Mouse (Mus musculus): ENCODE data around the gene Fcer1g.

Gene Fcer1g

DNA sequence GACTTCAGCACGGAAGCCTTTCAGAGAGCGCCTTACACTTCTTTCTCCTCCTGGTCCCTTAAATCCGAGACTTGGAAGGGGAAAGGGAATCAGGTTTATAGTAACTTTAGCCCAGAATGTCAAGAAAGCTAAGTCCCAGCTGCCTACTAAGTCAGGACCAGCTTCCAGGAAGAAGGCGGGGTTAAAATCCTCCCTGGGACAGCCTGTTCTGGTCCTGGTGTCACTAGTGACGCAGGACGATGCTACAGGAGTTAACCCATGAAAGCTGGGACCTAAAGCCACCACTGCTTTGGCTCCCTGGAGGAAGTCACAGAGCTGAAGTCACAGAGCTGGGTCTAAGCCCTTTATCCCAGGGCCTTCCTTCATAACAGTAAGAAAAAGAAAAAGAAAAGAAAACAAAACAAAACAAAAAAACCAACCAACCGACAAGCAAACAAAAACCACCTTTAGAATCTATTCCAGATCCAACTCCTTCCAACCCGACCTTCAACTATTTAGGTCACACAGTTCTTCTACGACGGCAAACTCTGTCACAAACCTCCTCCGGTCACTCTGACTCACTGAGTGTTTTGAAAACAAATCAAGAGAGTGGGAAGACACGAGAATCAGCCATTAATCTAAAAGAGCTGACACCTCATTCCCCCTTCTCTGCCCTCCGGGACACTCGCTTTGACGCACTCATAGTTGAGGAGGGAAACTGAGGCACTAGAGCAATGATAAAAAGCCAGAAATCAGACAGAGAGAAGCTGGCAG is 6.0 kb upstream of the Fcer1g start:
- peak; percentile 82 for DNase-seq

DNA sequence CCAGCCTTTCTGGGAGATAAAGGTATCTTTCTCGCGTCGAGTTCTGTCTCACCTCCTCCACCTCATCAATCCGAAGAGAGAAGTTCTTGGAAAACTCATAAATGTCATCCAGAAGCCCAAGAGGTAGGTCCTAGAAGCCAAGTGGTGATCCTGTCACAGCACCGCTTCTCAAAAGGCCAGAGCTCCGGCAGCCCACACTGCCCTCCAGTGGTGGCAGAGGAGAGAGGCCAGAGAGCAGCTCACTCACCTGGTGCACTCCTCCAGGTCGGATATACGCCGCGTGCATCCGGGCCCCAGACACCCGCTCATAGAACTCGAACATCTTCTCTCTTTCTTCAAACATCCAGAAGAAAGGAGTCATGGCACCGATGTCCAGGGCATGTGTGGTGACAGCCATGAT is 4.3 kb upstream of the Fcer1g start:
- DNase-seq: peak; percentile 73

DNA sequence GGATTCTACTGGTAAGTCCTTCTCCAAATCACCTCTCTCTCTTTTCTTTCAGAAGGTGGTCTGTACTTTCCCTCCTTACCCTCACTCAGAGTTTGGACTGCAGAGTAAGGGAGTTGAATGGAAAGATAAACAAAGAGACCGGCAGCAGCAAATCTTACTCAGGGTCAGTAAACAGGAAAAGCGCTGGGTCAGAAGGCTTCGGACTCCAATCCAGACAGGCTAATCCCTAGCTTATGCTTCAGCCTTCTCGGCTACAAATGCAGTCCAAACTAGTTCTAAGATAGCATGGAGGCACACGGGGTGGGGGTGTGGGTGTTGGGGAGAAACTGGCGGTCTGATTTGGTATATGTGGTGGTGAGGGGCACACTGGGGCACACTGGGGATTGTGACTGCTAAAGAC is 3.3 kb upstream of the Fcer1g start:
- DNase-seq: peak; percentile 44

DNA sequence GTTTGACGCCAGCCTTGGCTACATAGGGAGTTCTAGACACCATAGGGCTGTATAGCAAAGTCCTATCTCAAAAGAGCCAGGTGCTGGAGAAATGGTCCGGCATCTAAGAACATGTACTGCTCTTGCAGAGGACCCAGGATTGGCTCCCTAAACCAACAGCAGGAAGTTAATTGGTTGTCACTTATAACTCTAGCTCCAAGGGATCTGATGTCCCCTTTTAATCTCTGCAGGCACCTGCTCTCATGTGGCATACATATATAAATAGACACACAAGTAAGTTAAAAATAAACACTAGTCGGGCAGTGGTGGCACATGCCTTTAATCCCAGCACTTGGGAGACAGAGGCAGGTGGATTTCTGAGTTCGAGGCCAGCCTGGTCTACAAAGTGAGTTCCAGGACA is 1.6 kb upstream of the Fcer1g start:
- DNase-seq: no peak

DNA sequence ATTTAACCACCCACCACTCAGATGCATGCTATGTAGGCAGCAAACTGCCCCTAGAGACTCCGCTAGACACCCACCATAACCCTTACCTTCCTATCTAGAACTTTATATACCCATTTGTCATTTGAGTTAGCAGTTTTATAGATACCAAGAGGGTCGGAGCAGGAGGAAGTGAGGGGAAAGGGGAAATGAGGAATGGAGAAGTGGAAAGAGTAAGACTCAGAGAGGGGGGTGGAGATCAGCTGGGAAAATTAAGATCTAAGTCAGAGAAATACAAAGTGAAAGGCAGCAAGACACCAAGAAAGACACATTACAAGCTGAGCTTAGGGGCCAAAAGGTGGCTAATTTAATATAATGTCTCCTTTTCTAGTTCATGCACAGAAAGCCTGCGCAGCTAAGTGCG is 373 bp upstream of the Fcer1g start:
- no peak for DNase-seq

DNA sequence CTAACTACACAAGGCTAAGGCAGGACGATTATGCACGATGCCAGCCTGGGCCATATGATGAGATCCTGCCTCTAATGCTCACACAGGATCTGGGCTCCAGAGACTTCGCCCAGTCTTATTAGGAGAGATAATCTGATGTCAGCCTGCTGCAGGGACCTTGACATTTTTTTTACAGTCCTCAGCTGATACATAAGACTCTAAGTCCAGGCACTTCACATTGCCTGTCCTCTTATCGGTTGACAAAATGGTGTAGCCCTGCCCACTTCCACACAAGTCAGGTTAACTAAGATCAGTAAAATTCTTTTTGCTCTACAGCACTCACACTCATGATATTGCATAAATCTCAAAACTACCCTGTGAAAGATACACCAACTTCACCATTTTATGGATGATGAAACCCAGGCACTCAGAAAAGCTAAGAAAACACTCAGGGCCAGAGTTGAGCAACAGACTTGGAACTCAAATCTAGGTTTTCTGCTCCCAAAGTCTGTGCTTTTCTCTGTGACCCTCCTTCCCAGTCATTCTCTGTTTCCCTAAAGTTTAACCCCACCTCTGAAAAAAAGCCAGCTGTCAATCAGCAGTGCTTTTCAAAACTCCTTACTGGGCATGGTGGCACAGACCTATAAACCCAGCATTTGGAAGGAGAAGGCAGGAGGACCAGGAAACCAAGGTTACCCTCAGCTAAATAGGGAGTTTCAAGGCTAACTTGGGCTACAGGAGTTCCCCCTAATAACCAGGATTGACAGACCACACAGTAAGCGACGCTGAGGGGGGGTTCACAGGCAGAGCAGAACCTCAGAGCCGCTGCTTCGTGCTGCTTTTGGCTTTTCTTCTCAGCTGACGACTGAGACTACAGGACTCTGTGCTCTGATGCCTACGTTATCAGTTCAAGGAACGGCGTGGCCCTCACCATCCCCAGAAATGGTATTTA is 1.1 kb downstream of the Fcer1g start:
- no peak for DNase-seq

DNA sequence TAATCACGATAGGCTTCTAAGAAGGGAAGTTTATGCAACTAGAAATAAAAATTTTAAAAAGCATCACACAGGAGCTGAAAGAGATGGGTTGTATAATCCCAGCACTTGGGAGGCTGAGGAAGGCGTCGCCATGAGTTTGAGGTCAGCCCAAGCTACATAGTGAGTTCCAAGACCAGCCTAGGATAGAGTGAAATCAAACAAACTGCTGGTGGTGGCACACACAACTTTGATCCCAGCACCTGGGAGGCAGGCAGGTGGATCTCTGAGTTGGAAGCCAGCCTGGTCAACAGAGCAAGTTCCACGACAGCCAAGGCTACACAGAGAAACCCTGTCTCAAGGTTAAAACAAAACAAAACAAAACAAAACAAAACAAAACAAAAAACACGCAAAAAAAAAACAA is 1.8 kb downstream of the Fcer1g start:
- DNase-seq: no peak

DNA sequence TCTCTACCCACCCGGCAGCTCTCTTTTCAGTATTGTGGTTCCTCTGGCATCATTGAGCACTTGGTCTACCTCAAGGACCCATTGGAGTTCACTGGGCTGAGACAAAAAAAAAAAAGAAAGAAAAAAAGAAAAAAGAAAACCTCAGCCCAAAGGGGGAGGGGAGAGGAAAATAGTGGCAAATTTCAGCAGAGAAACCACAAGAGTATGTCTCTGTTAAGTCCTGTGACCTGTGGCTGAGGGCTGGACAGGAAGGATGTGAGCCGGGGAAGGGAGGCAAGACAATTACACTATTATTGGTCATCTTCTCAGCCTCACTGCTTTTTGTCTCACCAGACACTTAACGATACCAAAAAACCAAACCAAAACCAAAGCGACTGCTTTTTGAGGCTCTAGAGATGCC is 2.3 kb downstream of the Fcer1g start:
- no peak for DNase-seq

DNA sequence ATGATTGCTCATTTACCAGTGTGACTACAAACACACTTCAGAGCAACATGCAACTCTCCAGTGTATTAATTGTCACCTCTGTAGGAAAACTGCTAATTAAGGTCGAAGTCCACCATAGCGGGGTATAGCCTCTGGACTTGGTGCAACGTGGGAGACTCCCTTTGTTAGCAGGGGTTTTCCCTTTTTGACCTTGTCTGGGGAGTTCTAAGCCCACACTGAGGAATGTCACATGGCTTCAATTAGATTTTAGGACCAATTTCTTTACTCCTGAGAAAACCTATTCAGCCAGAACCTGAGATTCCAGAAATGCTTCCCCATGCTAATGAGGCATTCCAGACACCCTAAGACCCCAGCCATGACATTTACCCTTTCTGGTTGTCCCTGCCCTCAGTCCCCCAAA is 4.0 kb downstream of the Fcer1g start:
- no peak for DNase-seq

DNA sequence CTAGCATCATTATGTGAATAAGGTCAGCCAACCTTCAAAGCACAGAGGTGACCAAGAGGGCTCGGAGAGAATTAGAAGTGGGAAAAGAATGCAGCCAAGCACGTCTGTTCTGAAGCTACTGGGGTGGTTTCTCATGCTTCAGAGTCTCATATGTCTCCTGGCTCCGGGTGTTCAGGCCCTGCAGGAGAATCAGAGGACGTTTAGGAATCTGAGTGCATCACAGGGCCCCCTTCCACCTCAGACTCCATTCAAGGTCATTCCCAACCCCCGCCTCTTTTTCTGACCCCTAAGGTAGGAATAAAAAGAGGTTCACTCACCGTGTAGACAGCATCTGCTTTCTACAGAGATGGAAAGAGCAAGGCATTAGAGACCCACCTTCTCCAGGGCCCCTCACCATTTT is 4.4 kb downstream of the Fcer1g start:
- no peak for DNase-seq

DNA sequence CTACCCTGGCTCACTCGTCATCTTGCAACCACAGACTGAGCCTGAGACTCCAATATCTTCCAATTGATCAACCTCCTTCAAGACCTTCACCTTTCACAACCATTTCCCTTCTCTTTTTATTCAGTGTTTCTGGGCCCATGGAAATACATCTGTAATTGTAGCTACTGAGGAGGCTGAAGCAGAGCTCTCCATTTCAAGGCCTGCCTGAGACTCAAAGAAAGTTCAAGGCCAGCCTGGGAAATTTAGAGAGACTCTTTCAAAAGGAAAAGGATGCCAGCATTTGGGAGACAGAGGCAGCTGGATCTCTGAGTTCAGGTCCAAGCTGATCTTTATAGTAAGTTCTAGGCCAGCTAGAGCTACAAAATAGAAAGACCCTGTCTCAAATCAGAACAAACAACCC is 6.3 kb downstream of the Fcer1g start:
- no peak for DNase-seq

DNA sequence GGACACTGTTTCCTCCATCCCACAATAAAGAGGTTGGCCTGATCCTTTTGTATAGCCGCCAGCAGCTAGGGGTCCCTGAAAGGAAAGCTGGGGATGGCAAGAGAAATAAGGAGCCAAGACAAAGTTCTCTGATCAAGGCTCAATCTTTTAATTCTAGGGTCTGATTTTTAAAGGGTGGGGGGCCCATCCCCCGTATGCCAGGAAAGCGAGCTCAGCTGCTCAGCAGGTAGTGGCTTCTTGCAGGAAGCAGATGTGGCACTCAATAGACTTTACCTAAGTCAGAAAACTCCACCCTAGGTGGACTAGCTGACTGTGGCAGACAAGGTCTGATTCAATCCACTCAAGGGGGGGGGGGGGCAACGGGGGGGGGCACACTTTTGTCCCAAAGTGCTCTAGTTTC is 7.4 kb downstream of the Fcer1g start:
- DNase-seq: no peak

DNA sequence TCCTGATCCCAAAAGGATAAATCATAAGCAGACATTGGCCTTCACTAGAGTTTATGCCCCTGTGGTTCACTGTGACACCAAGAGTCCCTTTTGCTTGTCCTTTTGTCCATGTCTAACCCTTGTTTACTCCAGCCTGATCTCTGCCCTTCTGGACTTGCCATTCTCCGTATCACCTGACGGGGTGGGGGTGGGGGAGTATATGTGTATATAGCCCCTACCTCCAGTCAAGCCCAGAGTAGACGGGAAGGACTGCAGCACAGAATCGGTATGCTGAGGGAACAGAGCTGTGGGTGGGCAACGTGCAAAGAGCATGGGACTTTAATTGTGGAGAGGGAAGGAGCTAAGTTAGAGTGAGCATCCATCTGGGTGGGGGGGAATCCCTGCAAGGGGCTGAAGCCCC is 9.3 kb downstream of the Fcer1g start, which contains the start of gene Apoa2:
TSS of gene Apoa2 (plus strand) at position 198 of the 400 bp plus-strand sequence.
- no peak for DNase-seq

DNA sequence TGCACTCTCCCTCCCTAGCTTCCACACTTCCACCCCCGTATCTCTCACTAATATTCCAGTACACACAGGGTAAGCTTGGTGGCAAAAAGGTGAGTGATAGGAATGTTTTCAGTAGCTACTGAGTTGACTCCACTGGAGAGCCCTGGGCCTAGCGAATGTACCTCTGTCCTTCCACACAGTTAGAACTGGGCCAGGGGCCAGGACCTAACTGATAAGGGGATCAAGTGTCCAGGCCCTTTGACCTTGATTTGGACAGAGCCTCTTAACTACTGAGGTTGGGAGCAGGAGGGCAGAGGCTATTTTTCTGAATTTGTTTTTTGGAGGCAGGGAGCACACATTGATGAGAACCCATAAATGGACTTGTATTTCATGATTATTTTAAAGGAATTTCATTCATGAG is 10.4 kb downstream of the Fcer1g start:
- DNase-seq: peak; percentile 58

DNA sequence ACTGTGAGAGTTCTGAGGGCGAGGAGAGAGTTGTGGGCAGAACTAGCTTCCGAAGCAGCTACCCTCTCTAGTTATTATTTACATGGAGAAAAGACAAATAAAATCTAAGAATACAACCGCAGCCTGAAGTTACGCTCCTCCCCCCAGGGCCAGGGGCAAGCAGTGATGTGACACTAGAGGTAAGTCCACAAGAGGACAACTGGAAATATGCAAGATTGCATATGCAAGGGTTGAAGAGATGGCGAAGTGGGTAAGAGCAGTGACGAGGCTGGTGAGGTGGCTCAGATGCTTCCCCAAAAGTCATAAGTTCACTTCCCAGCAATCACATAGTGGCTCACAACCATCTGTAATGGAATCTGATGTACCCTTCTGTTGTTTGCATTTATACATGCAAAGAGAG is 11.0 kb downstream of the Fcer1g start:
- DNase-seq: no peak

DNA sequence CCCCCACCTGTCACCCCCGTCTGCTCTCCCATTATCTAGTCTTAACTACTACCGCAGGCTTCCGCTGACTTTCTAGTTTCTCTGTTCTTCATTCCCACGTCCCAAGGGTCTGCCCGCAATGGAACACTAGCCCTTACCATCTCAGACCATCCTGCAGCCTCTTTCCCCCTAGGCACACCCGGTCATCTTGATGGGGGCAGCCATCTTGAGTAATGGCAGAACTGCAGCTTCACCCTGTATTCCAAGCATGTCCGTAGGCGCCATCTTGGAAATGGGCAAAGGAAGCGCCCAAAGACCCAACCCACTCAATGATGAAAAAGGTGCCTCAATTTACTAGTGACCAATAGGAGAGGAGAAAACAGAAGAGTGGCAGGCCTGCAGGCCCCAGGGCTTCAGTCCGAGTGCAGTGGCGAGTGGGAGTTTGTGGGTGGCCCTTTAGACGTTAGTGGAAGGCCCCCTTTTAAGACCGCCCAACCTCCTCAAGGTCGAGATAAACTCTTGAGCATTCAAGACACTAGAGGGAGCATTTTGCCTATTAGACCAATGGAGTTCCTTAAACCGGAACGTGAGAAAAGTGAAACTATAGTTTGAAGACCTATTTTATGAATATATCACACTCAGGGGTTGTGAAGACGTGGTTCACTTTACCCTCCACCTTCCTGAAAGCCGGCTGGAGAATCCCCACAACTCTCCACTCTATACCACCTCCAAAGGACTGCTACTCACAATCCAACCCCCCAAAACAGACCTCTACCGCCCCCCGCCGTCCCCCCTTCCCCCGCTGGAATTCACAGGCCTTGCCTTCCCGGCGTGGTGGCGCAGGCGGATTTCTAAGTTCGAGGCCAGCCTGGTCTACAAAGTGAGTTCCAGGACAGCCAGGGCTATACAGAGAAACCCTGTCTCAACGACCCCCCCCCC is 11.7 kb downstream of the Fcer1g start, which contains the start of gene Tomm40l:
TSS of gene Tomm40l (minus strand) at position 277 of the 918 bp plus-strand sequence.
- peak; percentile 97 for DNase-seq

DNA sequence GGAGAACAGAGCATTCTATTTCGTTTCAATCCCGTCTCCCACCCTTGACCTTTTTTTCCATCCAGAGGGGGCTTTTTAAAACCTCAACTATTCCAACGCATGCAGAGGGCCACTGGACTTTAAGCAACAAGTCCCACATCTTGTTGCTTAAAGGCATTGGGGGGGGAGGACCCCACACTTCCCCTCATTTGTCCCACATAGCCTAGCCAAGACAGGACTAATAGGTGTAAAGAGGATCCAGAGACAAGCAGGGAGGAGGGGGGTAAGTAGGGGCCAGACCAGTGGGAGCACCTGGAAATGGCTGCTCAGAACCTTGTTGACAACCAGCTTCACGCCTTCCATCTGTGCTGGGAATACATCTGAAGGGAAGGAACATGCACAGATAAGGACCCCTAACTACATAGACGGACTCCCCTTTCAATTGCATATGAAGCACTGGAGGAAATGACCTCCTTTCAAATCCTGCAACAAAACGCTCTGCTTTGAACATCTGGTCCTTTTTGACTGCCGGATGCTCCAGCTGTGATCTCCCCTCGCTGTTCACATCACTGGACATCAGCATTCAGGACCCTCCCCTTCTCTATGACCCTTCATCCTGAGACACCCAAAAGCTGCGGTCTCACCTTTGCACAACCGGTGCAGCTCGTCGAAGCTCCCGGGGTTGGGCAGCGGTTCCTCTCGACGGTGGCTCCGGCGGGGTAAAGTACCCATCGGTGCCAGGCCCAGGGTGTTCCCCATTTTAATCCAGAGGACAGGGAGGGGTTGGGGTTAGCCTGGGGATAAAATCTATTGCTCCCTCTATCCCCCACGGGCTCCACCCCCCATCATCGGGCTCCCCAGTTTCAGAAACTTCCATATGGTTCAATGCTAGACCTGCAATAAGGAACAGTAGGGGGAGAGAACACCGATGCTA is 12.6 kb downstream of the Fcer1g start:
- peak; percentile 35 for DNase-seq

DNA sequence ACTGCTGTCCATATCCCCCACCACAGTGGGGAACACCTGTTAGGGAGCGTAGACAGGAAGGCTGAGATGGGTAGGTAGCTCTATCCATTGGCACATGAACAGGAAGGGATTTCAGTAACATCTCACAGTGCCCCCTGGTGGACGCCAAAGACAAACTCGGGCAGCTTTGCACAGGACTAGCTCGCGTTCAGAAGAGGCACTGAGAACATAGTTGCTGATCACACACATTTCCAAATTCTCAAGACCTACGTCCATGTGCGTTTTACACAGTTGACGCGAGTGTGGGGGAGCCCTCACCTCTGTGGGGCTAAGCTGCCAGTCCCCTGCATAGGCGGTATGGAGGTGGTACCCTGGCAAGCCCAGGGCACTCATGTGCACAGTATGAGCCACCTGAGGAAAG is 13.3 kb downstream of the Fcer1g start:
- peak; percentile 89 for DNase-seq

DNA sequence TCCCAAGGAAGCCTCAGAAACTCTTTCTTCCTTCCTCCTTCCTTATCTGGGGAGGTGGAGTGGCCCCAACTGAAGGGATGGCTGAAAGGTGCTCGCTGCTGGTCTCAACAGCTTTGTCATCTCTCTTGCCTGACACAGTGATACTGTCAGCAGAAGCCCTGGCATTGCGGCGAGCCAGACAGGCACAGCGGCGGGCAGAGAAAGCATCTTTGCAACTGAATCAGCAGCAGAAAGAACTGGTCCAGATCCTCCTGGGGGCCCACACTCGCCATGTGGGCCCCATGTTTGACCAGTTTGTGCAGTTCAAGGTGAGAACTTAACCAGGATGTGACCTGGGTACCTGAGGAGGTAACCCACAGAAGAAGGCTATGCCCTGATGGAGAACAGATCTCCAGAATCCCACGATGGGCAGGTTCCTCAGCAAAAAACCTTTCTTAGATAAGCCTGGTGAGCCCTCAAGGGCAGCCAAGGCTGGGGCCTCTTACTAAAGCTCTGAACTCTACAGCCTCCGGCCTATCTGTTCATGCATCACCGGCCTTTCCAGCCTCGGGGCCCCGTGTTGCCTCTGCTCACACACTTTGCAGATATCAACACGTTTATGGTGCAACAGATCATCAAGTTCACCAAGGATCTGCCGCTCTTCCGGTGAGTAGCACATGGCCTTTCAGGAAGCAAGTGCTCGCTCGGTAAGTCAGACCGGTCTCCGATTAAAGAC is 17.8 kb downstream of the Fcer1g start:
- DNase-seq: no peak

DNA sequence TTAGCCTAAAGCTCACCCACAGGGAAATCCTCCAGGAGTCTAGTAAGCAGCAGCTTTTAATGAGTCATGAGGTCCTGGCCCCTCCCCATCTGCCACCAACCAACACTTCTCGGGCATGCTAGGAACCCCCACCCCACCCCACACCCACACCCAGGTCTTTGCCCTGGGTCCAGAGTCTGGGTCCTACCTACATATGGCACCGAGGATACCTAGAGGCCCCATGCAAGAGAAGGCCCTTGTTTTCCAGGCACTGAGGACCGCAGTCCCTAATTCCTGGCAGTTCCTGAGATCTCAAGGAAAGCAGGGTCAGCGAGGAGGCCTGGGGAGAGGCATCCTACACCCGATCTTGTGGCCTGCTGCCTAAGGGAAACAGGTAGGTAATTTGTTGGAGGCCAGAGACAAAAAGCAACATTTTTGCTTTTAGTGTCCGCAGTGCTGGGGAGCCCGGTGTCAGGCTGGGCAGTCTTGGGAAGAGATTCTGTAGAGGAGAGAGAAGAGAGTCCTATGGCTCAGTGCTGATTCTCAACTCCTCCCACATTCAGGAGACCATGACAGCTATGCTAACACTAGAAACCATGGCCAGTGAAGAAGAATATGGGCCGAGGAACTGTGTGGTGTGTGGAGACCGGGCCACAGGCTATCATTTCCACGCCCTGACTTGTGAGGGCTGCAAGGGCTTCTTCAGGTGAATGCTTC is 20.2 kb downstream of the Fcer1g start, which contains the start of gene Nr1i3:
TSS of gene Nr1i3 (plus strand) at position 170 of the 696 bp plus-strand sequence.
- DNase-seq: peak; percentile 53

All from kidney, postnatal 14 days (tissue).